15 mouse cellular contexts compared by ENCODE assay signal in the genomic region with DNA sequence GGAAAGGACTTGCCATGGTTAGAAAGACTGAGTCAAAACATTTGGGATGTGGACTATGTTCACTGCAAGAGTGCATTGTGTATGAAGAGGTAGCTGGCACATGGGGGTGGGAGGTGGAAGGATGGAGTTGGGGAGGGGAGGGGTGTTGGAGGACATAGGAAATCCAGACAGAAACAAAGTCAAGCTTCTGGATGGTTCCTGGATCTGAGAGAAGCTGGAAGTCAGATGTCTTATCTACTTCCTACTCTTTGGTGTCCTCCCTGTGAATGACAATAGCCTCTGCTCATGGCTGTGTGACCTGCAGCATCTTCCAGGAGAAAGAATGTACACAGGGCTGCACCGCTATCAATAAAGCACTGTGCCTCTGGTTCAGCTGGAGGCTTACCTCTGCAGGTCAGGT.
"Had no signal": no experiment of that assay in that cellular context is flagged by ENCODE, and none has a peak within 500 bp of the region (broad histone marks: within the 10 kb centered on the region; RNA-seq: fewer than 3 reads in every experiment).

No protein-coding gene starts in this region.

- H3K4me1 ChIP-seq: limb, embryonic 12.5 days; limb, embryonic 15.5 days; liver, embryonic 12.5 days; liver, embryonic 15.5 days had no signal

- H3K36me3 ChIP-seq: limb, embryonic 12.5 days; limb, embryonic 15.5 days; liver, embryonic 12.5 days; liver, embryonic 15.5 days; midbrain, embryonic 12.5 days; midbrain, embryonic 15.5 days; neural tube, embryonic 12.5 days; neural tube, embryonic 15.5 days had no signal

- H3K9me3 ChIP-seq: limb, embryonic 12.5 days; limb, embryonic 15.5 days; liver, embryonic 12.5 days; liver, embryonic 15.5 days; midbrain, embryonic 12.5 days; midbrain, embryonic 15.5 days; neural tube, embryonic 12.5 days; neural tube, embryonic 15.5 days had no signal

- DNase-seq: kidney, adult 2 months; kidney, postnatal 25 days; thymus, adult 18-20 months; thymus, postnatal 36 days had no signal

- H3K4me2 ChIP-seq: limb, embryonic 12.5 days; limb, embryonic 15.5 days; liver, embryonic 12.5 days; liver, embryonic 15.5 days; midbrain, embryonic 12.5 days; midbrain, embryonic 15.5 days; neural tube, embryonic 12.5 days; neural tube, embryonic 15.5 days had no signal

- H3K4me3 ChIP-seq: limb, embryonic 12.5 days; limb, embryonic 15.5 days; liver, embryonic 12.5 days; liver, embryonic 15.5 days; midbrain, embryonic 12.5 days; midbrain, embryonic 15.5 days; neural tube, embryonic 12.5 days; neural tube, embryonic 15.5 days had no signal

- H3K27ac ChIP-seq: kidney, postnatal 0 days; limb, embryonic 12.5 days; limb, embryonic 15.5 days; liver, embryonic 12.5 days; liver, embryonic 15.5 days; macrophage; midbrain, embryonic 12.5 days; midbrain, embryonic 15.5 days; neural tube, embryonic 12.5 days; neural tube, embryonic 15.5 days had no signal

- H3K27me3 ChIP-seq: limb, embryonic 12.5 days; limb, embryonic 15.5 days; liver, embryonic 12.5 days; liver, embryonic 15.5 days; midbrain, embryonic 12.5 days; midbrain, embryonic 15.5 days; neural tube, embryonic 12.5 days; neural tube, embryonic 15.5 days had no signal

- ATAC-seq: intestine, postnatal 0 days; liver, embryonic 12.5 days had no signal

- H3K9ac ChIP-seq: limb, embryonic 12.5 days; limb, embryonic 15.5 days; liver, embryonic 12.5 days; liver, embryonic 15.5 days; midbrain, embryonic 12.5 days; midbrain, embryonic 15.5 days; neural tube, embryonic 12.5 days; neural tube, embryonic 15.5 days had no signal
